Mouse (Mus musculus): ENCODE data around the gene Olfr339. TPM values are rescaled to one million over a fixed set of nuclear protein-coding genes. Genes with fewer than 3 reads are reported as not detected.

Olfr339 gene
- not detected for polyA plus RNA-seq (2014; fragmentation: Illumina TruSeq; extraction: RNeasy Lipid Tissue Mini Kit (QIAGEN cat#74804))

DNA sequence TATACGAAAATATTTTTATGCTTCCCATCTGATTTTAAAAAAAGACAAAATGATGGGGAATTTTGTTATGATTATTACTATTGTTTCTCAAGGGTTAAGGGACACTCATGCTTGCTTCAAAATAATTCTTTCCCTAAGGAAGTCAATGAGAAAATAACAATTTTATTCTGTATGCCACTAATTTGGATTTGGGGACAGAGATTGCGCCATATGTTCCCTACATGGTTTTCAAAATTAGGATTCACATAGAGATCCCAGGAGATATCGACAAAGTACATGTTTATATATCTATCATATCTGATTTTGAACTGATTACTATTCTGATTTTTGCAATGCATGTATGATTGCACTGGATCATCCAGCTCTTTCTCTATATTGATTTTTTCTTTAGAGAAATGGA is at the start of gene Olfr339:
Olfr339 (plus strand) TSS at position 301 of the 400 bp plus-strand sequence.

GRCm38 (mm10) chr2:36373219-36373618 is 45.5 kb upstream of the Olfr339 start, which contains the start of gene Olfr338:
Gene Olfr338, plus strand, starts transcription at chr2:36373519.

DNA sequence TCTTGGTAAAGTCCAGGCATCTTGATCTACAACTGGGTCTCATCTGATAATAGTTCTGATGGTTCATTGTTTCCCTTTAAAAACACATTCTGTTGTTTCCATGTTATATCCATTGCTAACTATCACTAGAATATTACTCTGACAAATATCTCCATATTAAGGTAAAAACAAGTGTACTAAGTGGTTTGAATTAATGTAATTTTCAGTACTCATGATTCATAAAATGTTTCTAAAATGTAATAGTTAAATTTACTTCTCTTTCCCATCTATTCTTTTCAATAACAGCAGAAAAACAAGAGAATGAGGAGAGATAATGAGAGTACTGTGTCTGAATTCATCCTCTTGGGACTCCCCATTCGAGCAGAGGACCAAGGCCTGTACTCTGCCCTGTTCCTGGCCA is 33.5 kb downstream of the Olfr339 start, which contains the start of gene Olfr340:
Olfr340 (plus strand) TSS at position 301 of the 400 bp plus-strand sequence.

Other genes starting within 250 kb of the Olfr339 start
- gene Ptgs1, start 188.5 kb upstream of the Olfr339 start, polyA plus RNA-seq (2014; fragmentation: Illumina TruSeq; extraction: RNeasy Lipid Tissue Mini Kit (QIAGEN cat#74804)) = 6.4 TPM
- gene Olfr338, start 45.4 kb upstream of the Olfr339 start, polyA plus RNA-seq (2014; fragmentation: Illumina TruSeq; extraction: RNeasy Lipid Tissue Mini Kit (QIAGEN cat#74804)) = not detected
- not detected for gene Olfr340, start 33.6 kb downstream of the Olfr339 start, polyA plus RNA-seq (2014; fragmentation: Illumina TruSeq; extraction: RNeasy Lipid Tissue Mini Kit (QIAGEN cat#74804))
- not detected for gene Olfr341, start 63.5 kb downstream of the Olfr339 start, polyA plus RNA-seq (2014; fragmentation: Illumina TruSeq; extraction: RNeasy Lipid Tissue Mini Kit (QIAGEN cat#74804))
- gene Olfr342, start 106.1 kb downstream of the Olfr339 start, polyA plus RNA-seq (2014; fragmentation: Illumina TruSeq; extraction: RNeasy Lipid Tissue Mini Kit (QIAGEN cat#74804)) = not detected
- not detected for gene Olfr344, start 147.7 kb downstream of the Olfr339 start, polyA plus RNA-seq (2014; fragmentation: Illumina TruSeq; extraction: RNeasy Lipid Tissue Mini Kit (QIAGEN cat#74804))
- not detected for gene Olfr345, start 221.1 kb downstream of the Olfr339 start, polyA plus RNA-seq (2014; fragmentation: Illumina TruSeq; extraction: RNeasy Lipid Tissue Mini Kit (QIAGEN cat#74804))